Mouse (Mus musculus) small intestine, adult 2 months (tissue): ENCODE measurements around the gene Mapkapk3.

Source experiments
- CTCF ChIP-seq: fragments of 200-500 bp; IDR thresholded peaks from 2 replicates; pipeline ENCODE4 v1.5.1; 2012; ENCODE audit warnings: low read depth, mild to moderate bottlenecking, control low read depth, inconsistent platforms, low read length, moderate library complexity, mixed read lengths; ENCODE audit not compliant: insufficient replicate concordance, insufficient read length; ENCODE audit errors: extremely low read depth
- POLR2A ChIP-seq: fragments of 200-500 bp; IDR thresholded peaks from 2 replicates; pipeline ENCODE4 v1.6.1; 2012; ENCODE audit warnings: low read depth, mild to moderate bottlenecking, control low read depth, inconsistent platforms, low read length, moderate library complexity

DNA sequence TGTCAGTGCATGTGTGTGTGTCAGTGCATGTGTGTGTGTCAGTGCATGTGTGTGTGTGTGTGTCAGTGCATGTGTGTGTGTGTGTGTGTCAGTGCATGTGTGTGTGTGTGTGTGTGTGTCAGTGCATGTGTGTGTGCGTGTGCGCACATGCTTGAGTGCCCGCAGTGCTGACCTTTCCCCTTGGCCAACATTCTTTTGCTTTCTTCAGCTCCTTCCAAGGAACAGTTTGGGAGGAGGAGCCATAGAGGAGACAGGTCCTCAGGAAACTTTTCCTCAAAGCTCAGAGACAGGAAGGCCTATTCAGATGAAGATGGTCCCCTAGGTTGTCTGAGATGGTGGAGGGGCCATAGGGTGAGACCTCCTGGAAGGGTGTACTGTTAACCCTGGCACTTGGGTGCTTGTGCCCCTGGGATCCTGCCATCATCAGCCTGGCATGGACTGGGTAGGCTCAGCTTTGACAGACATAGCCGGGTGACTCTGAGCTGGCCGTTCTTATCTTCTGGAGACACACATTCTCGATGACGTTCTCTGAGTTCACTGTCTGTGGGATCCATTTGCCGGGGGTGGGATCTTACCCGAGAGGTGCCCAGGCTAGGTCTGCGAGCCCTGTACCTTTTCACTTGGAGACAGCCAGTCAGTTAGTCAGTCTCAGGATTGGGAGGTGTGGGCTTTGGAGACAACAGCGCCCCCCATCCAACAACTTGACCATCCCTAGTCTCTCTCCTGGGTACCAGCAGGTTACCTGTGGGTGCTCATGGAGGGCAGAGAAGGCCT, 17.6 kb upstream of the Mapkapk3 start:
- no peak for TF ChIP-seq POLR2A
- no peak for TF ChIP-seq CTCF
